Mouse (Mus musculus) c-Kit-negative CD71-positive TER-119-positive erythroid progenitor cells, embryonic 14.5 days (primary cell): ENCODE data around the gene Tmem215.

Experiments
- DNase-seq: peaks from one replicate; pipeline ENCODE4 v3.0.0-alpha.2; 2013; ENCODE audit warnings: low read depth, low spot score

The Tmem215 gene

GRCm38 (mm10) chr4:40471880-40472279 is at the start of gene Tmem215:
Gene Tmem215, plus strand, starts transcription at chr4:40472180.
- DNase-seq = no peak

GRCm38 (mm10) chr4:40431916-40432315 is 40.1 kb upstream of the Tmem215 start:
- DNase-seq = no peak

- DNase-seq = no peak
Measured at GRCm38 (mm10) chr4:40433379-40433778, 38.6 kb upstream of the Tmem215 start.

DNA sequence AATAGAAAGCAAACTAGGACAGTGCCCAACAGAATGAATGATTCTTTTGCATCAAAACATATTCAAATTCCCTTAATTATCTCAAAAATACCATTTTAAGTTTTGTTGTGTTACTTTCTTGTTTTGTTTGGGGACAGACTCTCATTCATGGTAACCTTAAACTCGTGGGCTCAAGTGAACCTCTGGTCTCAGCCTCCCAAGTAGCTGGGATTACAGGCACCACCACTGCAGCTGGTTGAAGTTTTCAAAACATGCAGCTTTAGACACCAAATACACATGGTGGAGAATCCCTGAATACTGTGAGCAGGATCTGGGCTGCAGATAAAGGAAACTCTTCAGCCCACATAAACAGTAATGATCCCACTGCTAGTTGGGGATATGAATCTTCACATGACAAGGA is 37.6 kb upstream of the Tmem215 start:
- DNase-seq = no peak

DNA sequence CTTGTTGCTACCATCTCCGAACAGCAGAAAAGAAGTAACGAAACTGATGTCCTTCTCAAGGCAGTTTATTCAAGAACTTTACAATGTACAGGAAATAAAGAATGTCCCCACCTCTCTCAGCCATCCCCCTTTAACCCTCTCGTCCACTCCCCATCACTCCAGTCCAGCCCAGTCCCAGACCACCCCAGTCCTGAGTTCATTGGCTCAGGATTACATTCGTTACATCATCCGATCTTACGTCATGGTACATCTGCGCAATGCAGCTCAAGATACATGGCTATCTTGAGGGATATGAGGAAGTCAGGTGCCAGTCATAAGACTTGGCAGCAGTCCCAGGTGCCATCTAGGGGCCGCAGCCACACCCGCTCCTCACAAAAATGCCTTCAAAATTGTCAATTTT is 28.4 kb upstream of the Tmem215 start:
- no peak for DNase-seq

GRCm38 (mm10) chr4:40472700-40473530 is 935 bp downstream of the Tmem215 start:
- no peak for DNase-seq

- DNase-seq = no peak
Measured at GRCm38 (mm10) chr4:40473911-40474310, 1.9 kb downstream of the Tmem215 start.

DNA sequence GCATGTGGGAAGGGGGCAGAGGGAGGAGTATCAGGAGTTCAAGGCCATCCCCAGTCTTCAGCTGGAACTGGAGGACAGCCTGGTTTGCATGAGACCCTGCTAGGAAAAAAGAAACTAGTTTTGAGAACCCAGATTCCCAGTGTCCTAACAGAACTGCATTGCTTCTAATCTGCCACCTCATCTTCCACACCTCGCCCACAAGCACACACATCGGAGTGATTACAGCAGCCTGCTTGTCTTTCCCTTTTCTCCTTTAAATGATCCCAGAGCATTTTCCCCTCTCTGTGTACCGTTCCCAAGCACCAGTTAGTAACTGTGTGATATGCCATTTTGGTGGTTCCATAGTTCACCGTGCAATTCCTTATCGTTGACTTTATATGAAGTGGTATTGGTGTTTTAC is 6.0 kb downstream of the Tmem215 start:
- no peak for DNase-seq

GRCm38 (mm10) chr4:40486546-40486945 is 14.6 kb downstream of the Tmem215 start:
- no peak for DNase-seq

DNA sequence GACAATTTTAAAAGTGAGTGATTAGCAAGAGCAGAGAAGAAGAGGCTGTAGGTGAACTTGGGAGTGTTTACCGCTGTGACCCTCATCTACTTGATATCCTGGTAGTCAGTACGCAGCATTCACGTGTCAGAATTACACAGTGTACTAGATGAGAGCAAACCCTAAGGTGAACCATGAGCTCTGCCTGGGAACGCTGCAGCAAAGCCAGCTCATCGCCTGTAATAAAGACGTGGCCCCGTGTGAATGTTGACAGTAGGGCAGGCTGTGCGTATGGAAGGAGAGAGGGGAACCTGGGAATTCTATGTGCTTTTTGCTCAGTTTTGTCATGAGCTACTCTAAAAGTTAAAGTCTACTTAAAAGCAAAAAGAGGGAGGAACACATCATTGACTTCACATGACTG is 19.8 kb downstream of the Tmem215 start:
- no peak for DNase-seq

DNA sequence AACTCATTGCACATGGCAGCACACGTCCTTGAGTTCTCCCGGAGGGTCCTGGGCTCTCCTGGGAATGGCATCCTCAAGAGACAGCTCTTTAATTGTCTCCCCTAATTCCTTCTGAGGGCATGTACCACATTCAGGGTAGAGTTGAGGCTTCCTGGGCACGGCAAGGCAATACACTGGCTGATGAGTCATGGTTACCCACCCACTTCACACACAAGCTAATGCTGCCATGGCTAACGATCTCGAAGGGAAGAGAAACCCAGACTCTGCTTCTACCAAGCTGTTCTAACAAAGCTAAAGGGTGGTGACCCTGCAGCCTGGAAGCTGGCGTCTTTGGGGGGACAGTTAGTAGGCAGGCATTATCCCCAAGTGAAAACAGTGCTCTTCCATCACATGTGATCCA is 24.4 kb downstream of the Tmem215 start:
- no peak for DNase-seq

DNA sequence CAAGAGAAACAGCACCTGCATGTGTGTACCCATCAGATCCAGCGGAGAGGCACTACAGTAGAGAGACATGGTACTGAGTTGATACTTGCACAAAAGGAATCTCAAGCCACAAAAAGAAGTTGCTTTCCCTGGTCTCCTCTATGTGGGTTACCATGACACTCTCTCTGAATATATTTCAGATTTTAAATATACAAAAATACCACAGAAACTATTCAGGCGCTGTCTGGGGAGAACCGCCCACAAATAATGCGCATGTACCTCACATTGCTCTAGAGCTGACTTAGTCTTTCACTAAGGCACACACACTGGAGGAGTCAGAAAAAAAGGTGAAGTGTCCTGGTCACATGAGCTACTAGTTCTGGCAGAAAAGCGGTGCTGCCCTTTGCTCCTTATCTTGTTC is 24.8 kb downstream of the Tmem215 start:
- DNase-seq = no peak

DNA sequence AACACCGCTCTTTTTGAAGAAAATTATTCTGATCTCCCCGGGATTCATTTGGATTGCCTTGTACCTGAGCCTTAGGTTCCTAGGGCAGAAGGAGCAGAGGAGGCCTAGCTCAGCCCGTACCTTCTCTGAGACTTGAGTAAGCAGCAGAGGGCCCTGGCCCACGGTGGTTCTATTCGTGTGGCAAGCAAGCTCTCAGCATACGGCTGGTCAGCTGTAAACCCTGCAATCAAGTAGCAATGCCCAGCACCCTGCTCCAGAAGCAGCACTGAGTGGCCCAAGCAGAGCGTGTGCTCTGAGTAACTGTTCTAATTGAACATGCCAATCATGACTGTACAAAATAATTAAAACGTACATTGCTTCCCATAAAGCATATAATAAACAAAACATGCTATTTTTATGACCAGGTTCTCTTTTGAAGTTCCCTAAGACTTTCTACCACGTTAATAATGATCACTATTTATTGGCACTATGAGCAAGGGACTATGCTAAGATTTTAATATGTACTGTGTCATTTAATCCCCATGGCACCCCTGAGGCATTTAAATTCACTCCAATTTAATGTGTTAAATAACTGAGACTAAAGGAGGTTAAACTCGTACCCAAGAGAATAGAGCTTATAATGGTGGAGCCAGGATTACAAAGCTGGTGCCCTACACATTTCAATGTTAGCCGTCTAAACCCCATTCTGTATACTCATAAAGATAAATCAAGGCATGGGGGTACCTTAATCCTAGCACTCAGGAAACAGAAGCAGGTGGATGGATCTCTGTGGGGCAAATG is 28.0 kb downstream of the Tmem215 start:
- no peak for DNase-seq

- no peak for DNase-seq
Measured at GRCm38 (mm10) chr4:40502459-40502858, 30.5 kb downstream of the Tmem215 start.

- no peak for DNase-seq
Measured at GRCm38 (mm10) chr4:40509534-40509933, 37.6 kb downstream of the Tmem215 start.

- no peak for DNase-seq
Measured at GRCm38 (mm10) chr4:40513235-40513634, 41.3 kb downstream of the Tmem215 start.

DNA sequence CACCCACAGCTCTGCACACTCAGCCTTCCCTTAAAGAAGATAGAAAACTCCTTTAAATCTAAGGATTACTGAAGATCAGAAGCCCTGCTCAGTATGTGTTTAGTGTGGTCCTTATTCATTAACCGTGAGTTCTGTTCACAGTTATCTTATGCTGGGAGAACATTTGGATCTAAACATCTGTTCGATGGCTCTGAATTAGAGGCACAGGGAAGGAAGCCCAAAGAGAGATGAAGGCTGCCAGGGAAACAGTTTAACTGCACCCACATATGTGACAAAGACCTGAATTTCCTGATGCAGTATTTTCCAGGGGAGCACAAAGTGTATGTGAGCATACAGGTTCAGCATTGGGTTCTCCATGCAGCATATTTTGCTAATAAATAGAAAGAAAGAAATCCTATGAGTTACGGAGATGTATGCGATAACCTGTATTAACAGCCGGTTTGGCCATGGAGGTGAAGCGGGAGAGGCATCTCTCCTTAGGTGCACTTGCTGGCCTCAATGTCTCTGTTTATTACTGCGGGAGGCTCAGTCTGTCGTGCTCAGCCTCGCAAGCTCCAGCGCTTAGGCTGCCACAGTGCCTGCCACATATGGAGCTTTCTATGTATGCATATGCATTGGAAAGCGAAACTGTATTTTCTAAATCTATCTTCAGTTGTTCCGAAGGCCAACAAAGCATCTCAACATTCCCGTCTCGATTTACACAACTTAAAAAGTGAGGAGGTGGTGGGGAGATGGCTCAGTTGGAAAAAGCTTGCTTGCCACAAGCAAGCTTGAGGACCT is 46.8 kb downstream of the Tmem215 start:
- no peak for DNase-seq
